19 mouse cellular contexts compared by ENCODE assay signal in the genomic region with DNA sequence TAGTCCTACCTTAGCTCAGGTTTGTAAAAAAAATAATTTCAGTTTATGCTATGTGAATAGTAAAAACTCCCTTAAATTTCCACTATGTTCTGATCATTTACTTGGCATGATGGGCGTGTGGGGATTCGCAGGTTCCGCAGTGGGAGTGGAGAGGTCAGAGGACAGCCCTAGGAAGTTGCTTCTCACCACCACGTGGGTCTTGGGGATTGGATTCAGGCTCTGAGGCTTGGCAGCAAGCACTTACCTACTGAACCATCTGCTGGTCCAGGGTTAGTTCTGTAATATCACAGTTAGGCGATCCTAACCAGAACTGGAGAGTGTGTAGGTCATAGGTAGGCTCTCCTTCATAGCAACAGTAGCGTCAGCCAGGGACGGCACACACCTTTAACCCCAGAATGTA.
"Had no signal": no experiment of that assay in that cellular context is flagged by ENCODE, and none has a peak within 500 bp of the region (broad histone marks: within the 10 kb centered on the region; RNA-seq: fewer than 3 reads in every experiment).

No protein-coding gene starts in this region.

- H3K4me3 ChIP-seq: lung, embryonic 15.5 days; midbrain, embryonic 10.5 days; midbrain, embryonic 12.5 days; myocyte; neural tube, embryonic 13.5 days; neural tube, embryonic 15.5 days had no signal

- H3K9me3 ChIP-seq: lung, embryonic 15.5 days; midbrain, embryonic 10.5 days; midbrain, embryonic 12.5 days; neural tube, embryonic 13.5 days; neural tube, embryonic 15.5 days had no signal

- ATAC-seq: midbrain, embryonic 16.5 days had no signal

- H3K36me3 ChIP-seq: lung, embryonic 15.5 days; midbrain, embryonic 12.5 days; neural tube, embryonic 15.5 days had no signal

- H3K27ac ChIP-seq: midbrain, embryonic 10.5 days; midbrain, embryonic 12.5 days; neural tube, embryonic 13.5 days; neural tube, embryonic 15.5 days had no signal

- H3K9ac ChIP-seq: lung, embryonic 15.5 days; midbrain, embryonic 12.5 days; neural tube, embryonic 13.5 days; neural tube, embryonic 15.5 days had no signal

- DNase-seq: lung, adult 2 months; lung, postnatal 10 days; lung, postnatal 4 days; midbrain, embryonic 14.5 days; retina, postnatal 1 day; right cerebral cortex, adult 18-20 months; right cerebral cortex, postnatal 25 days; right cerebral cortex, postnatal 4 days; spleen, adult 18-20 months; thymus, adult 18-20 months; thymus, postnatal 14 days; thymus, postnatal 36 days had no signal

- H3K4me2 ChIP-seq: midbrain, embryonic 12.5 days; neural tube, embryonic 13.5 days; neural tube, embryonic 15.5 days had no signal
